Mouse (Mus musculus): ENCODE data around the gene Trp73.

Gene Trp73

GRCm38 (mm10) chr4:154140182-154140212, at the start of gene Trp73:
TSS of gene Trp73 (minus strand) at chr4:154140208.
- no peak for DNase-seq (ENCODE audit: low spot score in 2 of 2)

GRCm38 (mm10) chr4:154188948-154189347, 48.9 kb upstream of the Trp73 start:
- DNase-seq (ENCODE audit: low spot score in 2 of 2): no peak

- DNase-seq (ENCODE audit: low spot score in 2 of 2): no peak
Observed at GRCm38 (mm10) chr4:154186002-154186537, 46.1 kb upstream of the Trp73 start.

GRCm38 (mm10) chr4:154185001-154185400, 45.0 kb upstream of the Trp73 start:
- DNase-seq (ENCODE audit: low spot score in 2 of 2): no peak

DNA sequence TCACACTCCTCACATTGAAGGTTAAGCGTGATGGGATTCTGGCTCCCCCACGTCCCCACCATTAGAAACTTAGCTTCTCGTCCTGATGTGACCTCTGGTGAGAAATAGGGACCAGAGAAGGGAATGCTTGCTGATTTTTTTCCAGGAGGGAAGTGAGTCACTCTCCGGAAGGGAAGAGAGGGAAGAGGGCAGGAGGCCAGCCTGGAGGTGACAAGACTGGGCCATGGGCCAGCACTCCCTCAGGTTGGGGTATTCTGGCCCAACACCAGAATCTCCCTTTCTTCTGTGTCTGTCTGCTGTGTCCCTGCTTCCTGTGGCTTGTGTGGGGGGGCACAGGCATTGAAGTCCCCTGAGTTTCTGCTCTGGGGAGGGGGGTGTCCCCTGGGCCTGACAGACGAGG, 43.6 kb upstream of the Trp73 start:
- no peak for DNase-seq (ENCODE audit: low spot score in 2 of 2)

DNA sequence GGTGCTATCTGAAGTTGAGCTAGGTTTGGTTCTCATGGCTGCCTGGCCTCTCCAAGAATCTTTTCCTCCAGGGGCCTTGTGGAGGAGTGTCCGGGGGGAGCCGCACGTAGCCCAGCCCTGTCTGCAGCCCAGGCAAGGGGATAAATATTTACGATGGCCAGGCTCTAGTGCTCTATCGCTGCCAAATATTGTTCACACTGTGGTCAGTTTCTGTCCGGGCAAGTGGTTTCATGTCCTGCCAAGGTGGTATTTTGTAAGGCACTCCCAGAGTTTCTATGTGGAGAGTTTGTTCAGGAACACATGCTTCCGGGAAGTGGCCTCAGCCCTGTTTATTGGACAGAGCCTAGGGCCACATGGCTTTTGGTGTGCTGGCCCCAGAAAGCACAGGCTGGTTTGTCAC, 41.0 kb upstream of the Trp73 start:
- no peak for DNase-seq (ENCODE audit: low spot score in 2 of 2)

GRCm38 (mm10) chr4:154177257-154177656, 37.2 kb upstream of the Trp73 start:
- DNase-seq (ENCODE audit: low spot score in 2 of 2): no peak

GRCm38 (mm10) chr4:154171931-154172604, 32.1 kb upstream of the Trp73 start:
- no peak for DNase-seq (ENCODE audit: low spot score in 2 of 2)

- no peak for DNase-seq (ENCODE audit: low spot score in 2 of 2)
Observed at GRCm38 (mm10) chr4:154171151-154171930, 31.3 kb upstream of the Trp73 start.

DNA sequence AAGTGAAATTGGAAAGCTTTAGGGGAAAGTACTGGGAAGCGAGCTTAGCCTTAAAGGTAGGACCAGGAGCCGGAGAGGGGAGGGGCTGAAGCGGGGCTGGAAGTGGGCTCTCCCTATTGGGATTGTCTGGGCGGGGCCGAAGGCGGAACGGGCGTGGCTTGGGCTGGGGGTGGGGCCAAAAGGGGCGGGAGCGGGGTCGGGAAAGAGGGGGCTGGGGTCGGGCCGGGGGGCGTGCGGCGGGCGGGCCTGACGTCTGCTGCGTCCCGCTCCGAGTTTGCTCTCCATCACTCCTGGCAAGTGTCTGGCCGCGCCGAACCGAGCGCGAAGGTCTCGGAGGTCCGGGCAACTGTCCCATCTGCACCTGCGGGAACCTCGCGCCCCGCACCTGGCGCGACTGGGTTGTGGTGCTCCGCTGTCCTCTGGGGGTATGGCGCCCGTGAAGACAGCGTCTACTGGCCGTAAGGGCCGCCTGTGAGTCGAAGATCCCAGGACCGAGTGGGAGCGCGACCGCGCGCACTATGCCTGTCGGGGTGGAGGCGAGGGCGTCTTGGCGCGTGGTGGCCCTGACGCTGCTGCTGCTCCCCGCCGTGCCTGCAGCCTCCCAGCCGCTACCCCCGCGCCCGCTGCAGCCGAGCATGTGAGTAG, 30.6 kb upstream of the Trp73 start, which contains the start of gene Megf6:
Gene Megf6, plus strand, starts transcription at position 225 of the 645 bp plus-strand sequence.
- no peak for DNase-seq (ENCODE audit: low spot score in 2 of 2)

DNA sequence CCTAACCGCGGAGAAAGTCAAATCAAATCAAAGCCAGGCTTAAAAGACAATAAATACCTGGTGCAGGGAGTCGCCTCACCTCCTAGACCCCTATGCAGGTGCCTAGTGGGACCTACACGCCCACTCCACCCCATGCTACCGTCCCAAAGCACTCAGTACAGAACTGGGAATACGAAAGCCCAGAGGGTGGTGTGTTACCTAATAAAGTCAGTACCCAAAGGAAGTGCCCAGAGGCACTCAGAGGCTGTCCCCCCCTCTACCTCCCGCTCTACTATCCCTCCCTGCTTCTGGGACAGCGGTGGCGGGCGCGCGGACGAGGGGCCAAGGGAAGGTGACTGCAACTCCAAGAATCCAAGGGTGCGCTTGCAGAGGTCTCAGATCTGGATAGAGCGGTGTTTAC, 30.0 kb upstream of the Trp73 start:
- no peak for DNase-seq (ENCODE audit: low spot score in 2 of 2)

- peak in 1 of 2 experiments; percentile 50 for DNase-seq (ENCODE audit: low spot score in 2 of 2)
Observed at GRCm38 (mm10) chr4:154167053-154167452, 27.0 kb upstream of the Trp73 start.

- peak; percentile 32 to 62 for DNase-seq (ENCODE audit: low spot score in 2 of 2)
Observed at GRCm38 (mm10) chr4:154163296-154163695, 23.3 kb upstream of the Trp73 start.

GRCm38 (mm10) chr4:154160538-154161390, 20.8 kb upstream of the Trp73 start, which contains the start of gene Tprgl:
TSS of gene Tprgl (minus strand) at chr4:154160666.
- peak; percentile 95 to 97 for DNase-seq (ENCODE audit: low spot score in 2 of 2)

GRCm38 (mm10) chr4:154159961-154160537, 20.0 kb upstream of the Trp73 start:
- peak; percentile 20 to 24 for DNase-seq (ENCODE audit: low spot score in 2 of 2)

DNA sequence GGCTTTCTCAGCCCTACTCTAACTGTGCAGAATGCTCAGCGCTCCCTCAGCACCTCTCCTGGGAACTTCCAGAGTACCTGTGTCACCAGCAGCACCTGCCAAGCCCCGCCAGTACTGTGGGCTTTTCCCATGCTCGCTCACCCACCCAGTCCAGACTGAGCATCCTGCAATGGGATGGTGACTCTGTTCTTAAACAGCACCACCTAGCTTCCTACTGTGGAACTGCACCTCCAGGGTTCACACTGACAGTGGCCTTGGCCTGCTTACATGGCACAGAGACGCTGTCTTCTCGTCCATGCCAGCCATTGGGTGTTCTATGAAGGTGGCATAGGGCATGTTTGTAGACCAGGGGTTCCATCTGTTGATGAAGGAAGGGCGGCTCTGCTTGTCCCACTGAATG, 19.0 kb upstream of the Trp73 start:
- DNase-seq (ENCODE audit: low spot score in 2 of 2): peak; percentile 85 to 90

DNA sequence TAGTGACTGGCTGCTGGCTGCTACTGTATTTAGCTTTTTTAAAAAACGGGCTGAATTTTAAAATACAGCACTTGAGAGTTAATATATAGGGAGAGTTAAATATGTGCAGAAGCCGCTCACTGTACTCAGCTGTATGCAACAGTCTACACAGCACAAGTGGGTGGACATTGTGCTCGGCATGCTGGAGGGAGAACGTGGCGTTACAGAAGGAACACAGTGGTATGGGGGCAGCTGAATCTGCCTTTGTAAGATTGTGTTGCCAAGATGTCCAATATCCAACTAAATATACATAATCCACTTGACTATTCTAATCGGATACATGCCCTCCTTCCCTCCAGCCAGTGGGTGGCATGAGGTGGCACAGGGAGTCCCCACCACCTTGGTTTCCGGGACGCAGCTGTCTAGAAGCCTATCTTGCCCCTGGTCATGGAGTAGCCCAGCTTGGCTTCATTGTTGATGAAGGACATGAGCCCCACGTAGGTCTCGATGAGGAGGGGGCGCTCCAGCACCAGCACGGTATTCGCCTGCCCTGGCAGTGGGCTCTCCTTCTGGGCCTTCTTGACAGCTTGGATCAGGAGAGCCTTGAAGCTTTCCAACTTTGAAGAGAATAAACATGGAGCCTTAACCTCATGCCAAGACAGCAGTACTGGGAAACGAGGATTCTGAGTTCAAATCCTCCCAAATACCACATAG, 18.1 kb upstream of the Trp73 start:
- DNase-seq (ENCODE audit: low spot score in 2 of 2): no peak

DNA sequence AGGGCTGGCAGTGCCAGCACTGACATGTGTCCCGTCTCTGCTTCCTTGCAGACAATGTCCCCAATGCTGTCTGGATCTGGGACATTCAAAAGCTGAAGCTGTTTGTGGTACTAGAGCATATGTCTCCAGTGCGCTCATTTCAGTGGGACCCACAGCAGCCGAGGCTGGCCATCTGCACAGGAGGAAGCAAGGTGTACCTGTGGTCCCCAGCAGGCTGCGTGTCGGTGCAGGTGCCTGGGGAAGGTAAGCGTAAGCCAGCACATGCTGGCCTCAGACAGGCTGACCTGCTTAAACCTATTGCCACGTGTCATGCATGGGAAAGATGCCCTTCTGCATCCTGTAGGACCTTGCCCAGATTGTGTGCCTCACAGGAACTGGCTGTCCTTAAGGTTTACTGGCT, 16.0 kb upstream of the Trp73 start:
- DNase-seq (ENCODE audit: low spot score in 2 of 2): no peak

DNA sequence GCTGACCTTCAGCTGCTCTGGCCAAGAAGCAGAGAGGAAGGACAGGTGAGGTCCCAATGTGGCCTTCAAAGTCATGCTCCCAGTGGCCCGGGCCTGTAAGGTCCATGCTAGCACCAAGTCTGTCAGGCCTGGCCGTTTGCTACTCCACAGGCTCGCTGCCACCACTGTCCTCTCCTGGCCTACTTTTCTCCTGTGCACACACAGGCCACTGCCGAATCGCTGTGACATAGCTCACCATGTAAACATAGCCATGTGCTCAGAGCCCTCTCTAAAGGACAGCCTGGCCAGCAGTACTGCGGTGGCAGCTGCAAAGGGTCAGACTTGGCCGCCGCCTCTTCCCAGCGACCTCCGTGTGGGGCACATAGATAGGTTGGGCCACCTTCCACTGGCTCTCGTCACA, 14.1 kb upstream of the Trp73 start:
- DNase-seq (ENCODE audit: low spot score in 2 of 2): no peak

DNA sequence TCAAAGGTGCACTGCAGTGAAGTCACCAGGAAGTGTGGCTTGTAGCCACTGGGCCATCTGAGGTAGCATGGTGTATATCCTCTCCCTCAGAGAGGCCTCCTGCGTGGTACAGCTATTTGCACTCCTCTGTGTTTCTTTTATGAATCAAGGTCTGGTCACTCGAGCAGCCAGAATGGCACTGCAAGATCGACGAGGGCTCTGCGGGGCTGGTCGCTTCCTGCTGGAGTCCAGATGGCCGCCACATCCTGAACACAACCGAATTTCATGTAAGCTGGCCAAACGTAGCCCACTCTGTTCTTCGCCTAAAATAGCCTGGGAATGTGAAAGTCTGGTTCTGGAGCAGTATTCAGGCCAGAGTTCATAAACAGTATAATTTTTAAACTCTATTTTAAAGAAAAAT, 6.3 kb upstream of the Trp73 start:
- no peak for DNase-seq (ENCODE audit: low spot score in 2 of 2)

DNA sequence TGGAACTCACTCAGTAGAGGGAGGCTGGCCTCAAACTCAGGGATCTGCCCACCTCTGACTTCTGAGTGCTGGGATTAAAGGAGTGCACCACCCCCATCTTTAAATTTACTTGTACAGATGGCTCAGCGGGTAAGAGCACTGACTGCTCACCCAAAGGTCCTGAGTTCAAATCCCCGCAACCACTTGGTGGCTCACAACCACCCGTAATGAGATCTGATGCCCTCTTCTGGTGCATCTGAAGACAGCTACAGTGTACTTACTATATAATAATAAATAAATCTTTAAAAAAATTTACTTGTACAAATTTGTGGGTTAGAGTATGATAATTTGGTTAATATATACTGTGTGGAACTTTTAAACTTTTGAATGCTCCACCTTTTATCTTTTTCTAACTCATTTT, 4.7 kb upstream of the Trp73 start:
- no peak for DNase-seq (ENCODE audit: low spot score in 2 of 2)
